ENCODE assay signal across 12 mouse cellular contexts in the genomic region with DNA sequence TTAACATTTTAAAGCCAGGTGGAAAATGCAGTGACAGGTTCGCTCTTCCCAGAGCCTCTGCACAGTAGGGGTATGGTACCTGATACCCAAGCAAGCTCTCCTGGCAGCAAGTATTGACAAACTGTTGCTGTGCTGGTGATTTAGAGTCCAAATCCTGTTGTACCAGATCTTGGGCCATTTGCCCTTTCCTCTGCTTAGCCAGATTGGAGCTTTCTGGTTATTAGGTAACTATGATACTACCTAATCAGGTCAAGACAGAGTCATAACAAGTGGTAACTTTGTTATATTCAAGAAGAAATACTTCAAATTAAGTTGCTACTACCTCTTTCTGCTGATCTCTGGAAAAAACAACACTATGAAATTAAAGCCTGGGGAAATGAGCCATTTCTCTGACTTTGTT. TPM values are rescaled to one million over a fixed set of nuclear protein-coding genes. Genes with fewer than 3 reads are reported as not detected.
DNase-seq lines count a peak whose midpoint lies in the region; ATAC-seq and TF ChIP-seq lines count a peak whose summit lies in the region.
"Had no signal": no experiment of that assay in that cellular context is flagged by ENCODE, and none has a peak within 500 bp of the region (broad histone marks: within the 10 kb centered on the region; RNA-seq: fewer than 3 reads in every experiment).

No protein-coding gene starts in this region.

- no peak overlapping the region for H3K27ac ChIP-seq in forebrain, embryonic 12.5 days
- H3K27ac ChIP-seq in forebrain, postnatal 0 days (ENCODE audit: low read depth, low read length): no peak overlapping the region
- H3K27ac ChIP-seq in lung, embryonic 15.5 days: no peak overlapping the region
- no peak overlapping the region for H3K27ac ChIP-seq in limb, embryonic 13.5 days
- no peak overlapping the region for H3K27ac ChIP-seq in stomach, embryonic 15.5 days

- H3K4me1 ChIP-seq in forebrain, embryonic 12.5 days: peaks cover 22% of the 10 kb centered on the region
- peaks cover 12% of the 10 kb centered on the region for H3K4me1 ChIP-seq in forebrain, postnatal 0 days (ENCODE audit: insufficient read depth)
- H3K4me1 ChIP-seq in lung, embryonic 15.5 days: peaks cover 22% of the 10 kb centered on the region
- H3K4me1 ChIP-seq in limb, embryonic 13.5 days: peaks cover 17% of the 10 kb centered on the region
- peaks cover 10% of the 10 kb centered on the region; the same call in 1 of the 2 replicates for H3K4me1 ChIP-seq in stomach, embryonic 15.5 days

- WGBS in forebrain, embryonic 12.5 days: 86% methylated on average over 1 of the region's 1 CpGs
- 89% methylated on average over 1 of the region's 1 CpGs for WGBS in forebrain, postnatal 0 days
- WGBS in lung, embryonic 15.5 days: 86% methylated on average over 1 of the region's 1 CpGs
- WGBS in limb, embryonic 13.5 days: 75% methylated on average over 1 of the region's 1 CpGs
- WGBS in stomach, embryonic 15.5 days: 95% methylated on average over 1 of the region's 1 CpGs

- peaks cover 19% of the 10 kb centered on the region for H3K36me3 ChIP-seq in forebrain, embryonic 12.5 days (replicated peaks)
- peaks cover 16% of the 10 kb centered on the region for H3K36me3 ChIP-seq in forebrain, postnatal 0 days (ENCODE audit: insufficient read depth)
- H3K36me3 ChIP-seq in lung, embryonic 15.5 days: peaks cover 30% of the 10 kb centered on the region
- H3K36me3 ChIP-seq in limb, embryonic 13.5 days: peaks cover 32% of the 10 kb centered on the region
- H3K36me3 ChIP-seq in stomach, embryonic 15.5 days: peaks cover 10% of the 10 kb centered on the region

- no peak for ATAC-seq in forebrain, embryonic 12.5 days (ENCODE audit: low FRiP score)
- no peak for ATAC-seq in forebrain, postnatal 0 days
- no peak for ATAC-seq in lung, embryonic 15.5 days (ENCODE audit: borderline replicate concordance, extremely low read depth, low FRiP score, low TSS enrichment)
- ATAC-seq in limb, embryonic 13.5 days (ENCODE audit: low FRiP score, low read depth): no peak
- no peak for ATAC-seq in stomach, embryonic 15.5 days (ENCODE audit: insufficient read depth, low FRiP score, low read depth)

- no peaks in the 10 kb centered on the region for H3K9me3 ChIP-seq in forebrain, embryonic 12.5 days
- H3K9me3 ChIP-seq in forebrain, postnatal 0 days (ENCODE audit: low read length): no peaks in the 10 kb centered on the region
- H3K9me3 ChIP-seq in lung, embryonic 15.5 days: no peaks in the 10 kb centered on the region
- no peaks in the 10 kb centered on the region for H3K9me3 ChIP-seq in limb, embryonic 13.5 days
- no peaks in the 10 kb centered on the region for H3K9me3 ChIP-seq in stomach, embryonic 15.5 days

- no peaks in the 10 kb centered on the region for H3K27me3 ChIP-seq in forebrain, embryonic 12.5 days
- no peaks in the 10 kb centered on the region for H3K27me3 ChIP-seq in forebrain, postnatal 0 days (ENCODE audit: insufficient read depth, low read length)
- H3K27me3 ChIP-seq in lung, embryonic 15.5 days: no peaks in the 10 kb centered on the region
- H3K27me3 ChIP-seq in limb, embryonic 13.5 days: no peaks in the 10 kb centered on the region
- no peaks in the 10 kb centered on the region for H3K27me3 ChIP-seq in stomach, embryonic 15.5 days (replicated peaks)

- TF ChIP-seq CTCF in forebrain, postnatal 0 days (IDR thresholded peaks at IDR 0.05; ENCODE audit: low read depth): no peak

- peak overlapping the region; percentile 94; the same call in 1 of the 2 replicates for H3K4me2 ChIP-seq in forebrain, embryonic 12.5 days
- H3K4me2 ChIP-seq in forebrain, postnatal 0 days (ENCODE audit: low read depth): no peak overlapping the region
- H3K4me2 ChIP-seq in lung, embryonic 15.5 days: peak overlapping the region; percentile 87; the same call in 1 of the 2 replicates
- peak overlapping the region; percentile 23 for H3K4me2 ChIP-seq in limb, embryonic 13.5 days (replicated peaks)
- H3K4me2 ChIP-seq in stomach, embryonic 15.5 days: peak overlapping the region; percentile 76; the same call in 1 of the 2 replicates

- DNase-seq in forebrain, postnatal 0 days: no peak
- DNase-seq in lung, postnatal 10 days: no peak
- DNase-seq in frontal cortex, postnatal 14 days (ENCODE audit: low spot score in 2 of 2): no peak
- no peak for DNase-seq in kidney, postnatal 10 days
- DNase-seq: gastrocnemius, postnatal 36 days; kidney, postnatal 4 days had no signal

- no peak overlapping the region for H3K9ac ChIP-seq in forebrain, embryonic 12.5 days
- no peak overlapping the region for H3K9ac ChIP-seq in forebrain, postnatal 0 days
- H3K9ac ChIP-seq in lung, embryonic 15.5 days: no peak overlapping the region
- no peak overlapping the region for H3K9ac ChIP-seq in limb, embryonic 13.5 days
- H3K9ac ChIP-seq in stomach, embryonic 15.5 days: no peak overlapping the region

- H3K4me3 ChIP-seq in forebrain, embryonic 12.5 days (replicated peaks): no peak overlapping the region
- H3K4me3 ChIP-seq in forebrain, postnatal 0 days (ENCODE audit: low read depth, low read length): no peak overlapping the region
- H3K4me3 ChIP-seq in lung, embryonic 15.5 days: peak overlapping the region; percentile 85; the same call in 1 of the 2 replicates
- peak overlapping the region; percentile 20; the same call in 1 of the 2 replicates for H3K4me3 ChIP-seq in limb, embryonic 13.5 days
- no peak overlapping the region for H3K4me3 ChIP-seq in stomach, embryonic 15.5 days (replicated peaks)

RNA-seq across cellular contexts. Expression of a gene that starts 1.6 kb away (rescaled TPM):
- 29.8 and 33.7 TPM in 2 replicates for polyA plus RNA-seq in forebrain, embryonic 12.5 days (2016; fragmentation: Nextera tagmentation; extraction: Ambion mirVana)
- total RNA-seq in forebrain, postnatal 0 days (2014; rRNA removed): 21.1 and 24.2 TPM in 2 replicates
- polyA plus RNA-seq in forebrain, postnatal 0 days (2015; fragmentation: Nextera tagmentation; extraction: Ambion mirVana): 27.1 and 29.2 TPM in 2 replicates
- polyA plus RNA-seq in lung, embryonic 15.5 days (2015; fragmentation: Nextera tagmentation; extraction: Ambion mirVana): 35.6 and 38.2 TPM in 2 replicates
- 31.5 and 32.7 TPM in 2 replicates for polyA plus RNA-seq in limb, embryonic 13.5 days (2015; fragmentation: Nextera tagmentation; extraction: Ambion mirVana)
- 37.5 and 39.3 TPM in 2 replicates for polyA plus RNA-seq in stomach, embryonic 15.5 days (2015; fragmentation: Nextera tagmentation; extraction: Ambion mirVana)

RNA-seq across cellular contexts. Expression of a gene that starts 1.6 kb away (rescaled TPM):
- polyA plus RNA-seq in forebrain, embryonic 12.5 days (2016; fragmentation: Nextera tagmentation; extraction: Ambion mirVana): 4.3 and 8.7 TPM in 2 replicates
- total RNA-seq in forebrain, postnatal 0 days (2014; rRNA removed): 1.1 and 1.6 TPM in 2 replicates
- 9.5 and 10.0 TPM in 2 replicates for polyA plus RNA-seq in forebrain, postnatal 0 days (2015; fragmentation: Nextera tagmentation; extraction: Ambion mirVana)
- polyA plus RNA-seq in lung, embryonic 15.5 days (2015; fragmentation: Nextera tagmentation; extraction: Ambion mirVana): 8.2 and 8.6 TPM in 2 replicates
- polyA plus RNA-seq in limb, embryonic 13.5 days (2015; fragmentation: Nextera tagmentation; extraction: Ambion mirVana): 3.9 and 5.6 TPM in 2 replicates
- 5.2 and 7.6 TPM in 2 replicates for polyA plus RNA-seq in stomach, embryonic 15.5 days (2015; fragmentation: Nextera tagmentation; extraction: Ambion mirVana)
- total RNA-seq: neutrophil, adult 5-6 weeks had no signal

RNA-seq across cellular contexts. Expression of a gene that starts 16.5 kb away (rescaled TPM):
- polyA plus RNA-seq in forebrain, embryonic 12.5 days (2016; fragmentation: Nextera tagmentation; extraction: Ambion mirVana): 23.6 and 27.0 TPM in 2 replicates
- 59.3 and 61.7 TPM in 2 replicates for total RNA-seq in forebrain, postnatal 0 days (2014; rRNA removed)
- polyA plus RNA-seq in forebrain, postnatal 0 days (2015; fragmentation: Nextera tagmentation; extraction: Ambion mirVana): 12.0 and 13.2 TPM in 2 replicates
- polyA plus RNA-seq in lung, embryonic 15.5 days (2015; fragmentation: Nextera tagmentation; extraction: Ambion mirVana): 39.1 and 39.4 TPM in 2 replicates
- 32.1 and 34.6 TPM in 2 replicates for polyA plus RNA-seq in limb, embryonic 13.5 days (2015; fragmentation: Nextera tagmentation; extraction: Ambion mirVana)
- polyA plus RNA-seq in stomach, embryonic 15.5 days (2015; fragmentation: Nextera tagmentation; extraction: Ambion mirVana): 41.0 and 46.2 TPM in 2 replicates

RNA-seq across cellular contexts. Expression of a gene that starts 33.7 kb away (rescaled TPM):
- 15.0 and 16.2 TPM in 2 replicates for polyA plus RNA-seq in forebrain, embryonic 12.5 days (2016; fragmentation: Nextera tagmentation; extraction: Ambion mirVana)
- 8.3 and 8.9 TPM in 2 replicates for total RNA-seq in forebrain, postnatal 0 days (2014; rRNA removed)
- 4.9 and 7.6 TPM in 2 replicates for polyA plus RNA-seq in forebrain, postnatal 0 days (2015; fragmentation: Nextera tagmentation; extraction: Ambion mirVana)
- 9.3 and 11.2 TPM in 2 replicates for polyA plus RNA-seq in lung, embryonic 15.5 days (2015; fragmentation: Nextera tagmentation; extraction: Ambion mirVana)
- polyA plus RNA-seq in limb, embryonic 13.5 days (2015; fragmentation: Nextera tagmentation; extraction: Ambion mirVana): 10.9 and 11.0 TPM in 2 replicates
- polyA plus RNA-seq in stomach, embryonic 15.5 days (2015; fragmentation: Nextera tagmentation; extraction: Ambion mirVana): 8.3 and 11.1 TPM in 2 replicates

RNA-seq across cellular contexts. Expression of a gene that starts 34.0 kb away (rescaled TPM):
- 0.60 and 0.78 TPM in 2 replicates for polyA plus RNA-seq in forebrain, embryonic 12.5 days (2016; fragmentation: Nextera tagmentation; extraction: Ambion mirVana)
- not detected in 2 replicates for total RNA-seq in forebrain, postnatal 0 days (2014; rRNA removed)
- polyA plus RNA-seq in forebrain, postnatal 0 days (2015; fragmentation: Nextera tagmentation; extraction: Ambion mirVana): 2.9 and 4.0 TPM in 2 replicates
- not detected in 2 replicates for polyA plus RNA-seq in lung, embryonic 15.5 days (2015; fragmentation: Nextera tagmentation; extraction: Ambion mirVana)
- 0.86 TPM in 1 of 2 replicates, not detected in the other for polyA plus RNA-seq in limb, embryonic 13.5 days (2015; fragmentation: Nextera tagmentation; extraction: Ambion mirVana)
- polyA plus RNA-seq in stomach, embryonic 15.5 days (2015; fragmentation: Nextera tagmentation; extraction: Ambion mirVana): not detected in 2 replicates
- total RNA-seq: gastrocnemius, postnatal 36 days; neutrophil, adult 5-6 weeks had no signal
- polyA plus RNA-seq: brain, embryonic 14.5 days had no signal

Comparison
In these comparisons a context has a peak if more than half of its experiments do, and no peak if none do; other contexts are left out.
1. H3K4me3 ChIP-seq: peak in lung, embryonic 15.5 days (single experiment) and limb, embryonic 13.5 days (single experiment); none in forebrain, embryonic 12.5 days (single experiment), forebrain, postnatal 0 days (single experiment) and stomach, embryonic 15.5 days (single experiment).